Mouse (Mus musculus): ENCODE results near the gene Rad51d. TPM values are rescaled to one million over a fixed set of nuclear protein-coding genes. Genes with fewer than 3 reads are reported as not detected.

Gene Rad51d
- polyA plus RNA-seq, 1 experiment: 9.1 TPM

GRCm38 (mm10) chr11:82910250-82910649 is 19.8 kb upstream of the Rad51d start, which contains the start of gene Unc45b:
TSS of gene Unc45b (plus strand) at chr11:82910550.
- Histone ChIP-seq H3K36me3 (ENCODE audit: control insufficient read depth, insufficient read depth) (no peaks in the 10 kb centered on the region), H3K79me2 (ENCODE audit: control insufficient read depth, insufficient read depth) (peaks cover 11% of the 10 kb centered on the region), H3ac (ENCODE audit: control insufficient read depth, insufficient read length) (no peak within 1 kb of the TSS), H3K4me2 (ENCODE audit: low read depth) (peak within 1 kb of the TSS; percentile 69), H3K4me3 (peak within 1 kb of the TSS; percentile 31), H3K27me3 (ENCODE audit: control insufficient read depth, insufficient read depth, insufficient read length) (no peaks in the 10 kb centered on the region)
- no peak for TF ChIP-seq MYOG (IDR thresholded peaks at IDR 0.05; ENCODE audit: control insufficient read depth in 1 of 3, insufficient read depth in 1 of 3, insufficient read length in 2 of 3, low read depth in 2 of 3)
- TF ChIP-seq CEBPB (IDR thresholded peaks at IDR 0.05; ENCODE audit: insufficient read depth, poor library complexity, severe bottlenecking): no peak
- TF ChIP-seq TCF3 (IDR thresholded peaks at IDR 0.05; ENCODE audit: insufficient read length, low read depth): no peak
- no peak for TF ChIP-seq POLR2A (IDR thresholded peaks at IDR 0.05; ENCODE audit: insufficient read length, low read depth)
- no peak for TF ChIP-seq POLR2AphosphoS2 (IDR thresholded peaks at IDR 0.05; ENCODE audit: insufficient read length, low read depth)
- TF ChIP-seq MYOD1 (IDR thresholded peaks at IDR 0.05; ENCODE audit: control insufficient read depth in 1 of 3, insufficient read length in 2 of 3, low read depth in 2 of 3): no peak
- no peak for TF ChIP-seq E2F4 (IDR thresholded peaks at IDR 0.05; ENCODE audit: insufficient read depth)

GRCm38 (mm10) chr11:82908608-82908989 is 18.2 kb upstream of the Rad51d start:
- peaks cover 11% of the 10 kb centered on the region for H3K79me2 ChIP-seq (ENCODE audit: control insufficient read depth, insufficient read depth)
- H3ac ChIP-seq (ENCODE audit: control insufficient read depth, insufficient read length): peak overlapping the region; percentile 62
- no peaks in the 10 kb centered on the region for H3K36me3 ChIP-seq (ENCODE audit: control insufficient read depth, insufficient read depth)
- H3K4me2 ChIP-seq (ENCODE audit: low read depth): peak overlapping the region; percentile 69
- H3K4me3 ChIP-seq: peak overlapping the region; percentile 80
- no peaks in the 10 kb centered on the region for H3K27me3 ChIP-seq (ENCODE audit: control insufficient read depth, insufficient read depth, insufficient read length)
- no peak for TF ChIP-seq POLR2A (IDR thresholded peaks at IDR 0.05; ENCODE audit: insufficient read length, low read depth)
- TF ChIP-seq TCF12 (IDR thresholded peaks at IDR 0.05; ENCODE audit: insufficient read depth, poor library complexity, severe bottlenecking): no peak
- no peak for TF ChIP-seq E2F4 (IDR thresholded peaks at IDR 0.05; ENCODE audit: insufficient read depth)
- no peak for TF ChIP-seq MYOG (IDR thresholded peaks at IDR 0.05; ENCODE audit: control insufficient read depth in 1 of 3, insufficient read depth in 1 of 3, insufficient read length in 2 of 3, low read depth in 2 of 3)
- TF ChIP-seq USF1 (IDR thresholded peaks at IDR 0.05; ENCODE audit: low read depth): no peak
- no peak for TF ChIP-seq CEBPB (IDR thresholded peaks at IDR 0.05; ENCODE audit: insufficient read depth, poor library complexity, severe bottlenecking)
- no peak for TF ChIP-seq SRF (IDR thresholded peaks at IDR 0.05; ENCODE audit: control insufficient read depth, insufficient read length, low read depth)
- no peak for TF ChIP-seq POLR2AphosphoS2 (IDR thresholded peaks at IDR 0.05; ENCODE audit: insufficient read length, low read depth)
- no peak for TF ChIP-seq REST (IDR thresholded peaks at IDR 0.05; ENCODE audit: insufficient read depth, insufficient read length)
- TF ChIP-seq TCF3 (IDR thresholded peaks at IDR 0.05; ENCODE audit: insufficient read length, low read depth): no peak
- no peak for TF ChIP-seq MAX (IDR thresholded peaks at IDR 0.05; ENCODE audit: low read depth)
- no peak for TF ChIP-seq MYOD1 (IDR thresholded peaks at IDR 0.05; ENCODE audit: control insufficient read depth in 1 of 3, insufficient read length in 2 of 3, low read depth in 2 of 3)

GRCm38 (mm10) chr11:82907651-82908607 is 17.5 kb upstream of the Rad51d start, which contains the start of gene Nle1:
TSS of gene Nle1 (minus strand) at chr11:82908411.
- no peak for TF ChIP-seq E2F4 (IDR thresholded peaks at IDR 0.05; ENCODE audit: insufficient read depth)
- TF ChIP-seq SRF (IDR thresholded peaks at IDR 0.05; ENCODE audit: control insufficient read depth, insufficient read length, low read depth): no peak
- TF ChIP-seq MAX (IDR thresholded peaks at IDR 0.05; ENCODE audit: low read depth): peak; percentile 69
- TF ChIP-seq USF1 (IDR thresholded peaks at IDR 0.05; ENCODE audit: low read depth): peak; percentile 26
- TF ChIP-seq MYOD1 (IDR thresholded peaks at IDR 0.05; ENCODE audit: control insufficient read depth in 1 of 3, insufficient read length in 2 of 3, low read depth in 2 of 3): peak in 1 of 3 experiments; percentile 30
- peak in 2 of 3 experiments; percentile 5 to 50 for TF ChIP-seq MYOG (IDR thresholded peaks at IDR 0.05; ENCODE audit: control insufficient read depth in 1 of 3, insufficient read depth in 1 of 3, insufficient read length in 2 of 3, low read depth in 2 of 3)
- peak; percentile 81 for TF ChIP-seq POLR2AphosphoS2 (IDR thresholded peaks at IDR 0.05; ENCODE audit: insufficient read length, low read depth)
- peak; percentile 82 for TF ChIP-seq POLR2A (IDR thresholded peaks at IDR 0.05; ENCODE audit: insufficient read length, low read depth)
- Histone ChIP-seq H3K4me3 (peak within 1 kb of the TSS; percentile 80), H3K36me3 (ENCODE audit: control insufficient read depth, insufficient read depth) (peaks cover 5% of the 10 kb centered on the region), H3ac (ENCODE audit: control insufficient read depth, insufficient read length) (peak within 1 kb of the TSS; percentile 62), H3K27me3 (ENCODE audit: control insufficient read depth, insufficient read depth, insufficient read length) (no peaks in the 10 kb centered on the region), H3K4me2 (ENCODE audit: low read depth) (peak within 1 kb of the TSS; percentile 81), H3K79me2 (ENCODE audit: control insufficient read depth, insufficient read depth) (peaks cover 11% of the 10 kb centered on the region)

- H3K27me3 ChIP-seq (ENCODE audit: control insufficient read depth, insufficient read depth, insufficient read length): no peaks in the 10 kb centered on the region
- TF ChIP-seq SRF (IDR thresholded peaks at IDR 0.05; ENCODE audit: control insufficient read depth, insufficient read length, low read depth) (no peak), E2F4 (IDR thresholded peaks at IDR 0.05; ENCODE audit: insufficient read depth) (no peak), CEBPB (IDR thresholded peaks at IDR 0.05; ENCODE audit: insufficient read depth, poor library complexity, severe bottlenecking) (no peak), REST (IDR thresholded peaks at IDR 0.05; ENCODE audit: insufficient read depth, insufficient read length) (no peak), TCF12 (IDR thresholded peaks at IDR 0.05; ENCODE audit: insufficient read depth, poor library complexity, severe bottlenecking) (no peak), USF1 (IDR thresholded peaks at IDR 0.05; ENCODE audit: low read depth) (no peak), TCF3 (IDR thresholded peaks at IDR 0.05; ENCODE audit: insufficient read length, low read depth) (no peak), MYOD1 (IDR thresholded peaks at IDR 0.05; ENCODE audit: control insufficient read depth in 1 of 3, insufficient read length in 2 of 3, low read depth in 2 of 3) (no peak), MAX (IDR thresholded peaks at IDR 0.05; ENCODE audit: low read depth) (no peak), POLR2AphosphoS2 (IDR thresholded peaks at IDR 0.05; ENCODE audit: insufficient read length, low read depth) (no peak), MYOG (IDR thresholded peaks at IDR 0.05; ENCODE audit: control insufficient read depth in 1 of 3, insufficient read depth in 1 of 3, insufficient read length in 2 of 3, low read depth in 2 of 3) (no peak), POLR2A (IDR thresholded peaks at IDR 0.05; ENCODE audit: insufficient read length, low read depth) (no peak)
- peaks cover 17% of the 10 kb centered on the region for H3K36me3 ChIP-seq (ENCODE audit: control insufficient read depth, insufficient read depth)
- peaks cover 11% of the 10 kb centered on the region for H3K79me2 ChIP-seq (ENCODE audit: control insufficient read depth, insufficient read depth)
- no peak overlapping the region for H3K4me3 ChIP-seq
- H3K4me2 ChIP-seq (ENCODE audit: low read depth): no peak overlapping the region
- H3ac ChIP-seq (ENCODE audit: control insufficient read depth, insufficient read length): no peak overlapping the region
Observed at GRCm38 (mm10) chr11:82905816-82906215, 15.4 kb upstream of the Rad51d start.

Measured in myocyte (in vitro differentiated cells).